Mouse (Mus musculus): ENCODE measurements around the gene Myoz1. TPM values are rescaled to one million over a fixed set of nuclear protein-coding genes. Genes with fewer than 3 reads are reported as not detected.

Gene Myoz1
- polyA plus RNA-seq, 1 experiment from 2014 or later, result 0.95 TPM

GRCm38 (mm10) chr14:20601287-20601686, 55.1 kb downstream of the Myoz1 start:
- Histone ChIP-seq H3K4me1 (replicated peaks; ENCODE audit: control insufficient read depth, insufficient read depth, low read length) (peaks cover 14% of the 10 kb centered on the region), H3K4me2 (no peak overlapping the region), H3K4me3 (ENCODE audit: low read depth, low read length) (no peak overlapping the region), H3K27ac (ENCODE audit: low read depth, low read length) (no peak overlapping the region), H3K36me3 (ENCODE audit: control insufficient read depth, insufficient read depth, low read length) (no peaks in the 10 kb centered on the region), H3K27me3 (replicated peaks; ENCODE audit: control insufficient read depth, insufficient read depth, low read length) (no peaks in the 10 kb centered on the region), H3K9ac (ENCODE audit: low read depth, low read length) (no peak overlapping the region), H3K9me3 (ENCODE audit: control insufficient read depth, low read length) (no peaks in the 10 kb centered on the region)
- ATAC-seq (replicated peaks; ENCODE audit: low FRiP score) (no peak), DNase-seq (ENCODE audit: low spot score) (no peak)
- 64% methylated on average over 1 of the region's 1 CpGs for WGBS

DNA sequence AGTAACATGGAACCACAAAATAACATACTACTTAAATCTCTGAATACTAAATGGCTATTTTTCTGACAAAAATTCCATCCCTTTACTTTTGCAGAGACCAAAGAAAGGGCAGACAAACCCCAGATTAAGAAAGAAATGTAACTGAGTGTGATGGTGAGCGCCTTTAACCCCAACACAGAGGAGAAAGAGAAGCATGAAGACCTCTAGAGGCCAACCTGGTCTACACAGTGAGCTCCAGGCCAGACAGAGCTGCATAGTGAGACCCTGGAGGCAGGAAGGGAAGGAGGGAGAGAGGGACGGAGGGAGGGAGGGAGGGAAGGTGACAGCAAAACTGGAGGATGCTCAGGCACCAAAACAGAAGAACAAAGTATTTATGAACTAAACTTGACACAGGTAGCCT, 56.1 kb downstream of the Myoz1 start:
- Histone ChIP-seq H3K27ac (ENCODE audit: low read depth, low read length) (peak overlapping the region; percentile 55; the same call in 1 of the 2 replicates), H3K4me2 (no peak overlapping the region), H3K27me3 (replicated peaks; ENCODE audit: control insufficient read depth, insufficient read depth, low read length) (no peaks in the 10 kb centered on the region), H3K4me3 (ENCODE audit: low read depth, low read length) (no peak overlapping the region), H3K9me3 (ENCODE audit: control insufficient read depth, low read length) (no peaks in the 10 kb centered on the region), H3K36me3 (ENCODE audit: control insufficient read depth, insufficient read depth, low read length) (no peaks in the 10 kb centered on the region), H3K9ac (ENCODE audit: low read depth, low read length) (no peak overlapping the region), H3K4me1 (replicated peaks; ENCODE audit: control insufficient read depth, insufficient read depth, low read length) (peaks cover 17% of the 10 kb centered on the region)
- ATAC-seq (replicated peaks; ENCODE audit: low FRiP score) (peak; percentile 74), DNase-seq (ENCODE audit: low spot score) (no peak)
- WGBS, result 73% methylated on average over 2 of the region's 2 CpGs

- peak overlapping the region; percentile 75; the same call in 1 of the 2 replicates for H3K27ac ChIP-seq (ENCODE audit: low read depth, low read length)
- 23% methylated on average over 2 of the region's 2 CpGs for WGBS
- no peaks in the 10 kb centered on the region for H3K27me3 ChIP-seq (replicated peaks; ENCODE audit: control insufficient read depth, insufficient read depth, low read length)
- H3K36me3 ChIP-seq (ENCODE audit: control insufficient read depth, insufficient read depth, low read length), result no peaks in the 10 kb centered on the region
- ATAC-seq (replicated peaks; ENCODE audit: low FRiP score) (peak; percentile 97), DNase-seq (ENCODE audit: low spot score) (no peak)
- H3K9ac ChIP-seq (ENCODE audit: low read depth, low read length), result no peak overlapping the region
- H3K9me3 ChIP-seq (ENCODE audit: control insufficient read depth, low read length), result no peaks in the 10 kb centered on the region
- peaks cover 17% of the 10 kb centered on the region for H3K4me1 ChIP-seq (replicated peaks; ENCODE audit: control insufficient read depth, insufficient read depth, low read length)
- no peak overlapping the region for H3K4me2 ChIP-seq
- H3K4me3 ChIP-seq (ENCODE audit: low read depth, low read length), result no peak overlapping the region
These were observed 56.8 kb downstream of the Myoz1 start for GRCm38 (mm10) chr14:20599542-20599941.

Small RNAs within 50 kb of the gene (microRNA-seq; reads per million reads assigned to microRNA genes)
- gene Mir6946 (ENCODE audit: borderline number of aligned reads), result 2.8 reads per million

Other genes starting within 250 kb of the Myoz1 start
- gene Cfap70, start 204.3 kb downstream of the Myoz1 start, polyA plus RNA-seq (2014; fragmentation: Nextera tagmentation; extraction: Ambion mirVana), result 0.17 TPM in 1 of 2 replicates, not detected in the other
- gene Anxa7, start 176.4 kb downstream of the Myoz1 start, polyA plus RNA-seq (2014; fragmentation: Nextera tagmentation; extraction: Ambion mirVana), result 52.8 and 56.5 TPM in 2 replicates
- gene Mss51, start 159.6 kb downstream of the Myoz1 start, polyA plus RNA-seq (2014; fragmentation: Nextera tagmentation; extraction: Ambion mirVana), result 0.86 and 1.2 TPM in 2 replicates
- 41.9 and 42.0 TPM in 2 replicates for gene Ppp3cb, start 110.0 kb downstream of the Myoz1 start, polyA plus RNA-seq (2014; fragmentation: Nextera tagmentation; extraction: Ambion mirVana)
- 5.8 and 6.0 TPM in 2 replicates for gene Usp54, start 15.5 kb downstream of the Myoz1 start, polyA plus RNA-seq (2014; fragmentation: Nextera tagmentation; extraction: Ambion mirVana)
- gene Synpo2l, start 11.8 kb upstream of the Myoz1 start, polyA plus RNA-seq (2014; fragmentation: Nextera tagmentation; extraction: Ambion mirVana), result 0.68 and 1.5 TPM in 2 replicates
- gene Sec24c, start 17.8 kb upstream of the Myoz1 start, polyA plus RNA-seq (2014; fragmentation: Nextera tagmentation; extraction: Ambion mirVana), result 85.5 and 99.0 TPM in 2 replicates
- gene Fut11, start 38.4 kb upstream of the Myoz1 start, polyA plus RNA-seq (2014; fragmentation: Nextera tagmentation; extraction: Ambion mirVana), result 14.2 and 14.9 TPM in 2 replicates
- 247 and 250 TPM in 2 replicates for gene Chchd1, start 46.5 kb upstream of the Myoz1 start, polyA plus RNA-seq (2014; fragmentation: Nextera tagmentation; extraction: Ambion mirVana)
- gene Zswim8, start 51.0 kb upstream of the Myoz1 start, polyA plus RNA-seq (2014; fragmentation: Nextera tagmentation; extraction: Ambion mirVana), result 12.0 and 17.2 TPM in 2 replicates
- 32.6 and 34.5 TPM in 2 replicates for gene Ndst2, start 78.0 kb upstream of the Myoz1 start, polyA plus RNA-seq (2014; fragmentation: Nextera tagmentation; extraction: Ambion mirVana)
- 23.0 and 28.6 TPM in 2 replicates for gene Camk2g, start 137.5 kb upstream of the Myoz1 start, polyA plus RNA-seq (2014; fragmentation: Nextera tagmentation; extraction: Ambion mirVana)
- gene Plau, start 180.1 kb upstream of the Myoz1 start, polyA plus RNA-seq (2014; fragmentation: Nextera tagmentation; extraction: Ambion mirVana), result 0.49 and 0.88 TPM in 2 replicates